Mouse (Mus musculus) lung, embryonic 15.5 days (tissue): ENCODE results near the gene Cep95. TPM values are rescaled to one million over a fixed set of nuclear protein-coding genes. Genes with fewer than 3 reads are reported as not detected.
"Not testable (repeated sequence)": the region's sequence is repeated elsewhere in the genome, so short reads cannot be mapped to it uniquely, and the experiment has no call there.

Experiments
- ATAC-seq: fragments of 200-750 bp; cut with Nextera tagmentation; 2 replicates; pipeline ENCODE4 v1.8.0; 2017; ENCODE audit warnings: moderate number of reproducible peaks, borderline replicate concordance; ENCODE audit not compliant: low FRiP score, low TSS enrichment; ENCODE audit errors: extremely low read depth
- H3K27ac ChIP-seq: fragments of 300-500 bp; sonication (generic); 2 replicates; pipeline ENCODE4 v1.5.1; 2015; ENCODE audit warnings: moderate library complexity, mild to moderate bottlenecking, inconsistent platforms
- H3K27me3 ChIP-seq: fragments of 300-500 bp; sonication (generic); 2 replicates; pipeline ENCODE4 v1.6.1; 2015; ENCODE audit warnings: inconsistent platforms
- H3K36me3 ChIP-seq: fragments of 300-500 bp; sonication (generic); 2 replicates; pipeline ENCODE4 v1.6.1; 2015; ENCODE audit warnings: inconsistent platforms
- H3K4me1 ChIP-seq: fragments of 300-500 bp; sonication (generic); 2 replicates; pipeline ENCODE4 v1.6.1; 2015; ENCODE audit warnings: inconsistent platforms
- H3K4me2 ChIP-seq: fragments of 300-500 bp; sonication (generic); 2 replicates; pipeline ENCODE4 v1.6.1; 2015; ENCODE audit warnings: inconsistent platforms, mild to moderate bottlenecking, moderate library complexity
- H3K4me3 ChIP-seq: fragments of 300-500 bp; sonication (generic); 2 replicates; pipeline ENCODE4 v1.5.1; 2015; ENCODE audit warnings: mild to moderate bottlenecking, inconsistent platforms
- H3K9ac ChIP-seq: fragments of 300-500 bp; sonication (generic); 2 replicates; pipeline ENCODE4 v1.6.1; 2015; ENCODE audit warnings: inconsistent platforms
- H3K9me3 ChIP-seq: fragments of 300-500 bp; sonication (generic); 2 replicates; pipeline ENCODE4 v1.6.1; 2016; ENCODE audit warnings: inconsistent platforms
- WGBS: fragments of 180-500 bp; shearing (Covaris S2); methylation state at CpG from one replicate; pipeline ENCODE4 v1.1.7; 2015; 5-methylcytosine and 5-hydroxymethylcytosine counted together
- polyA plus RNA-seq: library from polyadenylated mRNA; unstranded; fragments of >200 nt; fragmentation: Nextera tagmentation; extraction: Ambion mirVana; gene quantifications from 2 replicates; pipeline ENCODE4 v1.2.1, GENCODE M21; 2015

The Cep95 gene
- polyA plus RNA-seq, 1 experiment from 2014 or later = 21.7 TPM

DNA sequence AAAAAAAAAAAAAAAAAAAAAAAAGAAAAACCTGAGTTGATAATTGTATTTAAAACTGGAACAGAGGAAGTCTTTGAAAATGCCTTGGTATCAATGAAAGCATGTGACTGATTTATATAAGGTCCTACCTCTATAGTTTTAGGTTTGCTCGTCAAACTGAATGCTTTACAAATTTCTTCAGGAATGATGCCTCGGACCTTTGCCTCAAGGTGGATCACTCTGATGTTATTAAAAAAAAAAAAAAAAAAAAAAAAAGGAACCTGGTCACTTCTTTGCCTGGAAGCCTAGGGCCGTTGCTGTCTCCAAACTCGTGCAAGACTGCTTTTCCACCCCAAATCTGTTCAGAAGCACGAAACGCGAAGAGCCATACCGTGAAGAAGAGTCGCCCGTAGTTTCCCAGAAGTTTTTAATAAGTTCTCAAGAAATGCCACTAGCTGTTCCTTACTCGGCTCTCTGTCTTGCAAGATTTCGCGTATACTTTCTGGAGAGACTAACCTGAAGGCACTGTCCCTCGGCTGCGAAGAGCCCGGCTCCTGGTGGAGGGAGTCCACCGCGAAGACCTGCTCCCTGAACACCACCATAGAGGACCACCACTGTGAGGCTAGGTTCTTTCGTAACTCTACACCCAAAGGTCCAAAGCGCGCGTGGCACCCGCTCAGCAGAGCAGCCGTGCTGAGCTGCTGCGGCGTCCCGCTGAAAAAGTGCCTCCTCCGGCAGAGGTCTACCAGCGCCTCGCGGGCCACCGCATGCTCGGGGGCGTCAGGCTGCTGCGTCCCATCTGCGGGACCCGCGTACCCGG lies 10.3 kb upstream of the Cep95 start:
- WGBS = under 1% methylated on average over 39 of the region's 39 CpGs
- no peaks in the 10 kb centered on the region for H3K9me3 ChIP-seq
- H3K27me3 ChIP-seq = no peaks in the 10 kb centered on the region
- peak; percentile 87 for ATAC-seq
- peaks cover 23% of the 10 kb centered on the region for H3K4me1 ChIP-seq
- peak overlapping the region; percentile 85 for H3K9ac ChIP-seq
- peak overlapping the region; percentile 93 for H3K27ac ChIP-seq
- peak overlapping the region; percentile 68 for H3K4me2 ChIP-seq
- H3K36me3 ChIP-seq = peaks cover 58% of the 10 kb centered on the region
- H3K4me3 ChIP-seq = peak overlapping the region; percentile 71

DNA sequence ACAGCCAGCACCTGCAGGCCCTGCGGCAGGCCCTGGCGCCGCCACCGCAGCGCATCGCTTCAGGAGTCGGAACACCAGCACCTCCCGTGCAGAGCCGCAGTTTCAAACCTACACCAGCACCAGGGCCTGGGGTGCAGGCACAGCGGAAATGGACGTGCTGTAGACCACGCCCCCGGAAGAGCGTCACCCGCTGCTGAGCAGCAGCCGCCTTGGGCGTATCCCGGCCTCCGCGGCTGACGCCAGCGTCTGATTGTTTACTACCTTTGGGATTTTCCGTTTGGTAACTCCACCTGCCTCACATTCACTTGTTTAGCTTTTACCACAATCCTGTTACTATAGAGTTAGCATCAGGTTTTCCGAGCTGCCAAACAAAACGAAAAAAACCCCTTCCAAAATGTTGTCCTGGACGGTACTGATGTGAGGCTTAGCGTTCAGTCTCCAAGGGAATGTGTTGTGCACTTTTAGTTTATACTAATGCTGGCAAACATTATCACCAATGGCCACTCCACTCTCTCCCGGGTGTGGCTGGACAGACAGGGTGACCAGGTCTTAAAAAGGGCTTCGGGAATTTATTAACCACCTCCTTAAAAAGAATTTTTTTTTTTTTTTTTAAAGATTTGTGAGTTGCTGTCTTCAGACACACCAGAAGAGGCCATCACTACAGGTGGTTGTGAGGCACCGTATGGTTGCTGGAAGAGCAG lies 9.5 kb upstream of the Cep95 start, which contains the start of gene Polg2:
TSS of gene Polg2 (minus strand) at position 150 of the 701 bp plus-strand sequence.
- peak within 1 kb of the TSS; percentile 93 for H3K27ac ChIP-seq
- peaks cover 60% of the 10 kb centered on the region for H3K36me3 ChIP-seq

DNA sequence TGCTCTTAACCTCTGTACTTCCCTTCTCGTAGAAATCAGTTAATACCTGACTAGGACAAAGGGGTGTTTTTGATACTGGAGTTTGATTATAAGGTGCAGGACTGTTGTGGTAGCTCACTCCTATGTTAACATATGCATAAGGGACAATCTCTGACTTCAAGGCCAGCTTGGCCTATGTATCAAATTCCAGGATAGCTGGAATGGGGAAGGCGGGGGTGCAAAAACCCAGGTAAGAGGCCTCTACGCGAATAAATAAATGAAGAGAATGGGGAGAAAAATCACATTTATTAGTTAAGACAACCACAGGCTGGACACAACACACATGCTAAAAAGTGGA lies 9.0 kb upstream of the Cep95 start:
- Histone ChIP-seq H3K36me3 (peaks cover 60% of the 10 kb centered on the region), H3K4me3 (peak overlapping the region; percentile 71; the same call in 1 of the 2 replicates), H3K4me1 (peaks cover 29% of the 10 kb centered on the region), H3K4me2 (peak overlapping the region; percentile 68), H3K27ac (peak overlapping the region; percentile 93), H3K27me3 (no peaks in the 10 kb centered on the region), H3K9me3 (no peaks in the 10 kb centered on the region), H3K9ac (no peak overlapping the region; the same call in 1 of the 2 replicates)
- ATAC-seq = 0 out of 2 replicates have a peak, but pooled peaks have one; percentile 5
- WGBS = 62% methylated on average over 4 of the region's 4 CpGs

More for the DNA sequence above, 9.5 kb upstream of the Cep95 start, which contains the start of gene Polg2:
- 2% methylated on average over 30 of the region's 30 CpGs for WGBS
- H3K4me3 ChIP-seq = peak within 1 kb of the TSS; percentile 71
- no peaks in the 10 kb centered on the region for H3K9me3 ChIP-seq
- no peaks in the 10 kb centered on the region for H3K27me3 ChIP-seq
- H3K4me2 ChIP-seq = peak within 1 kb of the TSS; percentile 68
- peaks cover 26% of the 10 kb centered on the region for H3K4me1 ChIP-seq
- H3K9ac ChIP-seq = peak within 1 kb of the TSS; percentile 85
- peak; percentile 99 for ATAC-seq

DNA sequence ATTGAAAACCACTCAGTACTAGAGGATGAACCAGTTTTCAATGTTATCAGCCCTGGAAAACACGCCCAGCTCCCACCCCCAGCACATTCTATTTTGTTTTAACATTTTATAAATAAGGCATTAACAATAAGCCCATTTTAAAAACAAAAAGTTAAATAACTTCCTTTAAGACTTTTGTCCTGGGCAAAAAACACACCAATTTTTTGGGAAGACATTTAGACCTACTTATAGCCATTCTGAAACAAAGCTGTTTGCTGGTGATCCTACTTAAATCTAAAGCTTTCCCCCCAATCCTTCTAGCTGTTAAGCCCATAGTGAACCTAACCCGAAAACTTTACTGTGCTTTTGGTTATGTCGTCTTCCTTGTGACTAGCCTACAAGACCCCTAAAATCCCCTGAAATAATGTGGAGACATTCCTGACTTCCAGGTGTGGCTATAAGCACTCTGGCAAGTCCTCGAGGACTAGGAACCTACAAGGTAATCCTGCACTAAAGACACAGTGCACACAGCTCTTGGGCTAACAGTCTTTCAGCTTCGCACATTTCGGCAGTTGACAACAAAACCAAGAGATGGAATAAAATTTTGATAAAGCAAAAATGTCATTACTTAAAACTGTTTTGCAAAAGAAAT lies 8.3 kb upstream of the Cep95 start:
- Histone ChIP-seq H3K9ac (no peak overlapping the region), H3K4me2 (no peak overlapping the region), H3K4me1 (peaks cover 34% of the 10 kb centered on the region), H3K9me3 (no peaks in the 10 kb centered on the region), H3K27me3 (no peaks in the 10 kb centered on the region), H3K36me3 (peaks cover 60% of the 10 kb centered on the region), H3K4me3 (no peak overlapping the region), H3K27ac (no peak overlapping the region)
- ATAC-seq = no peak
- 76% methylated on average over 6 of the region's 6 CpGs for WGBS

DNA sequence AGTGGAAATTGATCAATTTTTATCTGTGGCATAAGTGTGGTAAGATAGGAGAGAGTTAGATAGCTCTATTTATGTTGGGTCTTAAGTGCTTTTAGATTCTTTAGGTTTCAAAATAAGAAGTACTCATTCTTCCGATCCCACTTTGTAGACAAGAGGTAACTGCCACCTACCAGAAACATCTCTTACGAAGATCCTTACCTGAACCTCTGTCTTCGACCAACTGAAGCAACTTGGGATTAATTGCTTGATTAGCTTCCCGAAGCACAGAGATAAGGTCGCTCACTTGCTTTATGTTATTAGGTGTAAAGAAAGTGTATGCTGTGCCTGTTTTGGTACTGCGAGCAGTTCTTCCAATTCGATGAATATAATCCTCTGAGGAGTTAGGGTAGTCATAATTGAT lies 6.8 kb upstream of the Cep95 start:
- WGBS = 79% methylated on average over 7 of the region's 7 CpGs
- H3K9ac ChIP-seq, H3K27me3 ChIP-seq, H3K27ac ChIP-seq, H3K4me2 ChIP-seq, H3K9me3 ChIP-seq, H3K4me3 ChIP-seq, ATAC-seq: not testable (repeated sequence)
- Histone ChIP-seq H3K36me3 (peaks cover 60% of the 10 kb centered on the region), H3K4me1 (peaks cover 42% of the 10 kb centered on the region)

DNA sequence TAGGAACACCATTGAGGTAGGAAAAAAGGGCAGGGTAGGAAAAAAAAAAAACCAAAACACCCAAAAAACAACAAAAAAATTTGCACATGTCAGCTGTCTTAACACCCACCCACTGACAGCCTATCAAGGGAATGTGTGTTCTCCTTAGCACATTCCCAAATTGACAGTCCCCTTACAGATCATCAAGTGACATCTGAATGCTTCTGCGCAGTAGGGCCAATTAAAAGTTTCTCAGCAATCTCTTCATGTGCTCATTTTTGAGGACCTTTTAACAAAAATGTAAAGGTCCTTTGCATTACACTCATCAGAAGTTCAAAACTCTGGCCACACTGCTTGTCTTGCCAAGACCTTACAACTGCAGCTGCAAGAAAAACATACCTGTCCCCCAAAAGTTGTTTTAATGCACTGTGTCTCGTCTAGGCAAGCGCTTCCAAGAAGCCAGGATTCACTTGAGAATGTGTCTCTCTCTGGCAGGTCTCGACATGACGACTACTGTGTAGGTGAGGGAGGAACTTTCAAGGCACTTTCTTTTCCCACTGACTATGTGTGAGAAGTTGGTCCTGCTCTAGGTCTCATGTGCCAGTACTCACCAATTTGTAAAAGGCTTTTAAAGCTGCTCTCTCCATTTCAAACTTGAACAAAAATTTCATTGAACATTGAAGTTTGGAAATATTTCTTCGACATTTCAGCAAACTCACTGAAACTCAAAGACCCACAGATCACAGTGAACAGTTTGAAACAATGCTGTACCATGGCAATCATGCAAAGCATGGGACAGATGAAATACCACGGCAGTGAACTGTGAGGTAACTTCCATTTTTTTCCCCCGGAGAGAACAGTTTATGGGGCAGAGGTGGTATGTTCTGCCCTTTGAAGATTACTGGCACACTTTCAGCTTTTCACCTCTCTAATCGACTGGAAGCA lies 5.9 kb upstream of the Cep95 start:
- Histone ChIP-seq H3K27ac (no peak overlapping the region), H3K27me3 (no peaks in the 10 kb centered on the region), H3K4me3 (no peak overlapping the region), H3K4me2 (no peak overlapping the region), H3K9ac (no peak overlapping the region), H3K4me1 (peaks cover 33% of the 10 kb centered on the region), H3K9me3 (no peaks in the 10 kb centered on the region), H3K36me3 (peaks cover 60% of the 10 kb centered on the region)
- 79% methylated on average over 9 of the region's 9 CpGs for WGBS
- no peak for ATAC-seq

DNA sequence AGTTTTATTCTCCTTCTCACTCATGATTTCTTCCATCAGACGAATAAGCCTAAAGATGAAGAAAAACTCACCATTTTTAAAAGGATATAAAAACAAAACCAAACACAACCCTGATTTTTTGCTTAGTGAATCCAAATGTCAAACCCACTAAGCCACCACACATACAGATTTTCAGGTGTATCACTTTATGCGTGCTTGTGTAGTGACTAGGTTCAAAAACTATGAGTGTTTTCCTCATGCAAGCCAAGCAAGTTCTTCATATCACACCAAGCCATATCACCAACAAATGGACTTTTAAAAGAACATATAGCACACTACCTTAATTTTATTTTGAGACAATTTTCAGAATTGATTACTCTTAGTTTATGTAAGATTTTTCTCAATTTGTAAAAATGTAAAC lies 4.6 kb upstream of the Cep95 start:
- no peak for ATAC-seq
- Histone ChIP-seq H3K4me1 (peaks cover 31% of the 10 kb centered on the region), H3K4me3 (no peak overlapping the region), H3K27ac (no peak overlapping the region), H3K9ac (no peak overlapping the region), H3K9me3 (no peaks in the 10 kb centered on the region), H3K27me3 (no peaks in the 10 kb centered on the region), H3K36me3 (peaks cover 60% of the 10 kb centered on the region), H3K4me2 (no peak overlapping the region)
- 77% methylated on average over 2 of the region's 2 CpGs for WGBS

DNA sequence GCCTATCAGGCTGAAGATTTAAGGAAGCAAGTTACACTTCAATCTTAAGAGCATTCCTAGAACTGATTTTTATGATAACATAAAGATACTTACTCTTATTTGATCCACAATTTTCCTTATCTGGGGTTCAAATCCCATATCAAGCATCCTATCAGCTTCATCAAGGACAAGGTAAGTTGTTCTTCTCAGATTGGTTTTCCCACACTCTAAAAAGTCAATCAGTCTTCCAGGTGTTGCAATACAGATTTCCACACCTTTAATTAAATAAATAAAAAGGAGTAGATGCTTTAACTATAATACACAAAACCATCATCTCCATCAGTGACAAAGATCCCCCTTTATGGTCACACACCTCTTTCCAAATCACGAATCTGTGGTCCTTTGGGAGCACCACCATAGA lies 4.0 kb upstream of the Cep95 start:
- no peak for ATAC-seq
- H3K27ac ChIP-seq = no peak overlapping the region
- 0 out of 2 replicates have a peak overlapping the region, but pooled peaks have one; percentile 64 for H3K4me2 ChIP-seq
- WGBS = 64% methylated on average over 1 of the region's 1 CpGs
- H3K36me3 ChIP-seq = peaks cover 58% of the 10 kb centered on the region
- no peaks in the 10 kb centered on the region for H3K9me3 ChIP-seq
- no peak overlapping the region for H3K4me3 ChIP-seq
- H3K4me1 ChIP-seq = peaks cover 31% of the 10 kb centered on the region
- H3K9ac ChIP-seq = no peak overlapping the region
- H3K27me3 ChIP-seq = no peaks in the 10 kb centered on the region

DNA sequence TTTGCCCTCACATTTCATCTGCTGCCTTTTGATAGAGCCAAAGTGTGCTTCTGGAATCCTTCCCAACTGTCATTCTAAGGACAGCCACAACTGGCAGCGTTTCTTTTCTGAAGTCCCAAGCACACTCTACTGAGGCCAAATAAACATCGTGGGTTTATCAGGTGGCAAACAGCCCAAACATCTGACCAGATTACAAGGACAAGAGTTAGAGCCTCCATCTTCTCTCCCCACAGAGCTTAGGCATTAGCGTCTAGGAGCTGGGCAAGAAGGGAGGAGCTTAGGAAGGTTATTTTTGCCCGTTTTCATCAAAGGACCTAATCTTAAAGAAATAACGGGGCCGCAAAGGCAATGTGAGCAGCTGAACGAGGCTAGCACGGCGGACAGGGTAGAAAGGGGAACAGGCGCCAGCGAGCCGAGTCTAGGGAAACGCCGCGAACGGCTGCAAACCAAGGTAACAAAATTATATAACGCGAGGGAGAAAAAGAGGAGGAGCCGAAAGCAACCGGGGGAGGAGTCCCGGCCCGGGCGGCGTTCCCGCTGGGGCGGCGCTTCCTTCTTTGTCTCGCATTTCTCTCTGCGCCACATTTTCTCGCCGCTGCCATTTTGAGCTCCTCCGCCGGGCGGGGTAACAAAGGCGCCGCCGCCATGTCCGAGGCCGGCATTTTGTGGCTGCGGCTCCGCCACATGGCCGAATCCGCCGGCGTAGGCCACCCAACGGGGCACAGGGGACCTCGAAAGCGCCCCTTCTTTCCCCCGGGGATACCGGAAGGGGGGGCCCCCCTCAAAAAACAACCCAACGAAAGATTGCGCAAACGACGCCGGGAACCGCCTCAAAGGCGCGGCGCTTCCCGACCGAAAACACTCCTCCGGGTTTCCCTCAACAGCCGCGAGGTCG lies 1.7 kb upstream of the Cep95 start:
- WGBS = 0% methylated on average over 65 of the region's 65 CpGs
- H3K4me3 ChIP-seq = peak overlapping the region; percentile 71
- H3K36me3 ChIP-seq = peaks cover 42% of the 10 kb centered on the region
- peak overlapping the region; percentile 64 for H3K4me2 ChIP-seq
- H3K4me1 ChIP-seq = peaks cover 37% of the 10 kb centered on the region
- H3K9me3 ChIP-seq = no peaks in the 10 kb centered on the region
- H3K9ac ChIP-seq = peak overlapping the region; percentile 92
- H3K27me3 ChIP-seq = no peaks in the 10 kb centered on the region
- ATAC-seq = peak; percentile 34; the same call in 1 of the 2 replicates
- peak overlapping the region; percentile 99 for H3K27ac ChIP-seq

DNA sequence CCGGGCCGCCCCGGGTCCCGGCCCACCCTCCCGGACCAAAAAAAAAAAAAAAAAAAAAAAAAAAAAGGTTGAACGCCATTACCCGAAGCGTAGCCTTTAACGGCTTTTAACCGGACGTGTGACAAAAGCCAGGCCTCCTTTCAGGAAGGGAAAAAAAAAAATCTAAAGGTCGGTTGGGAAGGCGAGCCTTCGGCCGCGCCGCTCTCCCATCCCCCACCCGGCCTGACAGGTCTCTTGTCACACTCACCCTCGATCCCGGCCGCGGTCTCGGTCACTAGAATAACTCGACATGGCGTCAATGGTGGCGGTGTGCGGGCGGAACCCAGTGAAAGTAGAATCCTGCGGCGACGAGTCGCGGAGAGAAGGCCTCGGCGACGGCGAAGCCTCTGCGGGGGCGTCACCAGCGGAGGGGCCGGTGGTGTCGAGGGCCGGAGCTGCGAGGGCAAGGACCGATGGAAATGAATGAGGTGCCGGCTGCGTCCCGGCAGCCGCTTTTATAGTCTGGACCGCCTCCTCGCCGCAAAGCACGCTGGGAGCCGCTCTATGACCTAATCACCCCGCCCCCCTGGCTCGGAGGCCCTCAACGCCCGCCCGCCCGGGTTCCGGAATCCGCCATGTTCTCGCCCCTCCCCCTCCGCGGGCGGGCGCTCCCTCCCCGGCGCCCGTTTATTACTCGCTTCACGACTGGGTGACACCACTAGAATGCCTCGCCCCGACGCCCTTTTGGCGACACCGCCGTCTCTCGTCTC lies 852 bp upstream of the Cep95 start:
- H3K4me2 ChIP-seq = peak overlapping the region; percentile 69; the same call in 1 of the 2 replicates

More for the DNA sequence above, 852 bp upstream of the Cep95 start:
- Histone ChIP-seq H3K9me3 (no peaks in the 10 kb centered on the region), H3K9ac (peak overlapping the region; percentile 92), H3K4me3 (peak overlapping the region; percentile 71), H3K27ac (peak overlapping the region; percentile 99), H3K4me1 (peaks cover 31% of the 10 kb centered on the region), H3K27me3 (no peaks in the 10 kb centered on the region), H3K36me3 (peaks cover 39% of the 10 kb centered on the region)
- peak; percentile 74 for ATAC-seq
- WGBS = under 1% methylated on average over 73 of the region's 79 CpGs
